Mouse (Mus musculus): ENCODE results near the gene Jmjd7. TPM values are rescaled to one million over a fixed set of nuclear protein-coding genes. Genes with fewer than 3 reads are reported as not detected.

Jmjd7 gene
- polyA plus RNA-seq, 1 experiment from 2014 or later, result 22.9 TPM

GRCm38 (mm10) chr2:120030380-120030779 lies 3.1 kb downstream of the Jmjd7 start:
- WGBS, result 68% methylated on average over 8 of the region's 8 CpGs
- H3K27ac ChIP-seq (ENCODE audit: low read length), result no peak overlapping the region
- H3K27me3 ChIP-seq (ENCODE audit: control insufficient read depth, insufficient read depth, low read depth, low read length), result no peaks in the 10 kb centered on the region
- H3K9ac ChIP-seq (ENCODE audit: low read length), result no peak overlapping the region
- peaks cover 34% of the 10 kb centered on the region for H3K4me1 ChIP-seq (replicated peaks; ENCODE audit: control insufficient read depth, insufficient read depth, low read length)
- H3K9me3 ChIP-seq (ENCODE audit: control insufficient read depth, low read length), result no peaks in the 10 kb centered on the region
- ATAC-seq (ENCODE audit: low read depth), result peak; percentile 19; the same call in 1 of the 2 replicates
- peaks cover 5% of the 10 kb centered on the region; the same call in 1 of the 2 replicates for H3K36me3 ChIP-seq (ENCODE audit: control insufficient read depth, insufficient read depth, low read length)
- no peak overlapping the region for H3K4me3 ChIP-seq (ENCODE audit: low read length)
- H3K4me2 ChIP-seq (ENCODE audit: low read depth, low read length), result no peak overlapping the region

GRCm38 (mm10) chr2:120032726-120033467 lies 5.6 kb downstream of the Jmjd7 start, which contains the start of gene Pla2g4b:
Gene Pla2g4b, plus strand, starts transcription at chr2:120033417.
- Histone ChIP-seq H3K4me3 (ENCODE audit: low read length) (no peak within 1 kb of the TSS), H3K27me3 (ENCODE audit: control insufficient read depth, insufficient read depth, low read depth, low read length) (no peaks in the 10 kb centered on the region), H3K9me3 (ENCODE audit: control insufficient read depth, low read length) (no peaks in the 10 kb centered on the region), H3K4me2 (ENCODE audit: low read depth, low read length) (no peak within 1 kb of the TSS), H3K27ac (ENCODE audit: low read length) (no peak within 1 kb of the TSS), H3K4me1 (replicated peaks; ENCODE audit: control insufficient read depth, insufficient read depth, low read length) (peaks cover 29% of the 10 kb centered on the region), H3K9ac (ENCODE audit: low read length) (no peak within 1 kb of the TSS), H3K36me3 (ENCODE audit: control insufficient read depth, insufficient read depth, low read length) (peaks cover 8% of the 10 kb centered on the region)
- 79% methylated on average over 12 of the region's 12 CpGs for WGBS
- no peak for ATAC-seq (ENCODE audit: low read depth)

GRCm38 (mm10) chr2:120033726-120034125 lies 6.4 kb downstream of the Jmjd7 start:
- no peaks in the 10 kb centered on the region for H3K9me3 ChIP-seq (ENCODE audit: control insufficient read depth, low read length)
- H3K36me3 ChIP-seq (ENCODE audit: control insufficient read depth, insufficient read depth, low read length), result peaks cover 8% of the 10 kb centered on the region
- H3K4me1 ChIP-seq (replicated peaks; ENCODE audit: control insufficient read depth, insufficient read depth, low read length), result peaks cover 22% of the 10 kb centered on the region
- H3K9ac ChIP-seq (ENCODE audit: low read length), result no peak overlapping the region
- H3K4me2 ChIP-seq (ENCODE audit: low read depth, low read length), result no peak overlapping the region
- no peak overlapping the region for H3K27ac ChIP-seq (ENCODE audit: low read length)
- ATAC-seq (ENCODE audit: low read depth), result no peak
- H3K4me3 ChIP-seq (ENCODE audit: low read length), result no peak overlapping the region
- WGBS, result 41% methylated on average over 5 of the region's 5 CpGs
- no peaks in the 10 kb centered on the region for H3K27me3 ChIP-seq (ENCODE audit: control insufficient read depth, insufficient read depth, low read depth, low read length)

DNA sequence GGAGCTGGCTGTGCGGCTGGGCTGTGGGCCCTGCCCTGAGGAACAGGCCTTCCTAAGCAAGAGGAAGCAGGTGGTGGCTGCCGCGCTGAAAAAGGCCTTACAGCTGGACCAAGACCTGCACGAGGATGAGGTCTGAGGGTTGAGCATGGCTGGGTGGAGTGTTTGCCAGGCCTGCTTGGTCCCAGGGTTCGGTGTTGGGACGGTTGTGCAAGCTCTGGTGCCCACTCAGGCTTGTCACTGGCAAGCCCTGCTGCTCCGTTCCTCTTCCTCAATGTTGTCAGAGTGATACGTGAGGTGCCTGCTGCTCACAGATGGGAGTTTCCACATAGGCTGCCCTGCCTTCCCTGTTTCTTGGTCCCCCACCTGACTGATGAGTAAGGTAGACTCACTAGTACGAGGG lies 10.5 kb downstream of the Jmjd7 start:
- H3K4me2 ChIP-seq (ENCODE audit: low read depth, low read length), result no peak overlapping the region
- no peak overlapping the region for H3K4me3 ChIP-seq (ENCODE audit: low read length)
- ATAC-seq (ENCODE audit: low read depth), result no peak
- H3K36me3 ChIP-seq (ENCODE audit: control insufficient read depth, insufficient read depth, low read length), result peaks cover 11% of the 10 kb centered on the region
- no peaks in the 10 kb centered on the region for H3K27me3 ChIP-seq (ENCODE audit: control insufficient read depth, insufficient read depth, low read depth, low read length)
- peaks cover 9% of the 10 kb centered on the region for H3K4me1 ChIP-seq (replicated peaks; ENCODE audit: control insufficient read depth, insufficient read depth, low read length)
- WGBS, result 87% methylated on average over 9 of the region's 9 CpGs
- H3K9ac ChIP-seq (ENCODE audit: low read length), result no peak overlapping the region
- no peak overlapping the region for H3K27ac ChIP-seq (ENCODE audit: low read length)
- H3K9me3 ChIP-seq (ENCODE audit: control insufficient read depth, low read length), result no peaks in the 10 kb centered on the region

- Histone ChIP-seq H3K36me3 (ENCODE audit: control insufficient read depth, insufficient read depth, low read length) (peaks cover 8% of the 10 kb centered on the region), H3K4me2 (ENCODE audit: low read depth, low read length) (no peak overlapping the region), H3K9ac (ENCODE audit: low read length) (no peak overlapping the region), H3K4me1 (replicated peaks; ENCODE audit: control insufficient read depth, insufficient read depth, low read length) (peaks cover 5% of the 10 kb centered on the region), H3K27me3 (ENCODE audit: control insufficient read depth, insufficient read depth, low read depth, low read length) (no peaks in the 10 kb centered on the region), H3K9me3 (ENCODE audit: control insufficient read depth, low read length) (no peaks in the 10 kb centered on the region), H3K4me3 (ENCODE audit: low read length) (no peak overlapping the region), H3K27ac (ENCODE audit: low read length) (no peak overlapping the region)
- 81% methylated on average over 5 of the region's 5 CpGs for WGBS
- no peak for ATAC-seq (ENCODE audit: low read depth)
Observed at GRCm38 (mm10) chr2:120040991-120041390, 13.7 kb downstream of the Jmjd7 start.

- peaks cover 5% of the 10 kb centered on the region; the same call in 1 of the 2 replicates for H3K36me3 ChIP-seq (ENCODE audit: control insufficient read depth, insufficient read depth, low read length)
- 44% methylated on average over 4 of the region's 4 CpGs for WGBS
- H3K9me3 ChIP-seq (ENCODE audit: control insufficient read depth, low read length), result no peaks in the 10 kb centered on the region
- H3K4me2 ChIP-seq (ENCODE audit: low read depth, low read length), result no peak overlapping the region
- no peak overlapping the region for H3K4me3 ChIP-seq (ENCODE audit: low read length)
- peaks cover 5% of the 10 kb centered on the region for H3K4me1 ChIP-seq (replicated peaks; ENCODE audit: control insufficient read depth, insufficient read depth, low read length)
- no peaks in the 10 kb centered on the region for H3K27me3 ChIP-seq (ENCODE audit: control insufficient read depth, insufficient read depth, low read depth, low read length)
- ATAC-seq (ENCODE audit: low read depth), result peak; percentile 86
- peak overlapping the region; percentile 78 for H3K27ac ChIP-seq (ENCODE audit: low read length)
- no peak overlapping the region for H3K9ac ChIP-seq (ENCODE audit: low read length)
Observed at GRCm38 (mm10) chr2:120044101-120044603, 16.9 kb downstream of the Jmjd7 start.

GRCm38 (mm10) chr2:120044676-120045075 lies 17.4 kb downstream of the Jmjd7 start:
- peaks cover 5% of the 10 kb centered on the region for H3K4me1 ChIP-seq (replicated peaks; ENCODE audit: control insufficient read depth, insufficient read depth, low read length)
- H3K9ac ChIP-seq (ENCODE audit: low read length), result no peak overlapping the region
- WGBS, result 65% methylated on average over 3 of the region's 3 CpGs
- no peaks in the 10 kb centered on the region for H3K27me3 ChIP-seq (ENCODE audit: control insufficient read depth, insufficient read depth, low read depth, low read length)
- H3K27ac ChIP-seq (ENCODE audit: low read length), result peak overlapping the region; percentile 78
- H3K9me3 ChIP-seq (ENCODE audit: control insufficient read depth, low read length), result no peaks in the 10 kb centered on the region
- no peak overlapping the region for H3K4me2 ChIP-seq (ENCODE audit: low read depth, low read length)
- peaks cover 5% of the 10 kb centered on the region; the same call in 1 of the 2 replicates for H3K36me3 ChIP-seq (ENCODE audit: control insufficient read depth, insufficient read depth, low read length)
- peak; percentile 19; the same call in 1 of the 2 replicates for ATAC-seq (ENCODE audit: low read depth)
- no peak overlapping the region for H3K4me3 ChIP-seq (ENCODE audit: low read length)

DNA sequence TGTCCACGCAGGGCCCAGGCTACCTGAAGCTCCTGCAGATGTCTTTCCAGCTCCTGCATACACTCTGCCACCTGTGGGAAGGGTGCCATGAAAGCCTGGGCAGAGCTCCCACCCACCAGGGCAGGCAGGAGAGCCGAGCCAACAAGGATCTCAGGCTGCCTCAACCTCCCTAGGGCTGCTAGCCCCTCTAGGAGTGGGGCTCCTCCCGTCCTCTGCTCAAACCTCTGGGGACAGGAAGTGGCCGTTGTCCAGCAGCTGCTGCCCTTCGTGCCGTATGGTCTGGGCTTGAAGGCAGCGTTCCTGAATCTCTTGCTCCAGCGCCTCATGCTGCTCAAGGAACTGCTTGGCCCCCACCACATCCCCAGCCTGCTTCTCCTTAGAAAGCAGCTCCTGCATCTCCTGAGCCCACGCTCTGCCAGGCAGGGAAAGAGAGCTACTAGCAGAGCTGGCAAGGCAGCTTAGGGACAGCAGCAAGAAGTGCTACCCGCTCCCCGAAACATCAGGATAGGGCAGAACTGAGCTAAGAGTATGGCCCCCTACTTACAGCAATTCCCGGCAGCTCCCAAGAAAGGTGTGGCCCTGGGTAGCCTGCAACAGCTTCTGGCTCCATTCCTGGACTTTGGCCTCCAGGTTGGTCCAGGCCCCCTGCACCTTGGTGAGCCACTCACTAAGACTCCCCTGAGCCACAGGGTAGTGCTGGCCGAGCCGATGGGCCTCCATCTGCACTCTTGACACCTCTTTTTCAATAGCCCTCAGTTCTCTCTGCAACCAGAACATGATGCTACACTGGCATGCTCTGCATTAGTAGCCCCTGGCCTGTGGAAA lies 19.4 kb downstream of the Jmjd7 start:
- no peak for ATAC-seq (ENCODE audit: low read depth)
- WGBS, result 54% methylated on average over 14 of the region's 14 CpGs

DNA sequence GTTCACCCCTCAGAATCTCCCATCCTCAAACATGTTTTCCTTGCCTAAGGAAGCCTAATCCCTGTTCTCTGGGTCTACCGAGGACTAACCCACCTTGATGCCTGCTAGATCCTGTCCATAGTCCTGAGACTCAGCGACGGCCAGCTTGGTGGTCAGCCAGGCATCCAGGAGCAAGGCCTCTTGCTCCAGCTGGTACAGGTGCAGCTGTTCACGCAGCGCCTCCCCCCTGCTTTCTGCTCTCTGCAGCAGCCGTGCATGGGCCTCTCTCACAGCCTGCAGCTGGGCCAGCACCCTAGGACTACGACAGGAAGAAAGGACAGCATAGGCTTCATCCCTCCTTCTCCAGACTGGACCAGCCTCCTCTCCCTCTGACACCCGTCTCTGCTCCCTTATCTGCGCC lies 20.9 kb downstream of the Jmjd7 start:
- WGBS, result 64% methylated on average over 9 of the region's 9 CpGs
- Histone ChIP-seq H3K27ac (ENCODE audit: low read length) (no peak overlapping the region), H3K27me3 (ENCODE audit: control insufficient read depth, insufficient read depth, low read depth, low read length) (no peaks in the 10 kb centered on the region), H3K36me3 (ENCODE audit: control insufficient read depth, insufficient read depth, low read length) (no peaks in the 10 kb centered on the region), H3K9me3 (ENCODE audit: control insufficient read depth, low read length) (no peaks in the 10 kb centered on the region), H3K4me2 (ENCODE audit: low read depth, low read length) (no peak overlapping the region), H3K9ac (ENCODE audit: low read length) (no peak overlapping the region), H3K4me3 (ENCODE audit: low read length) (no peak overlapping the region), H3K4me1 (replicated peaks; ENCODE audit: control insufficient read depth, insufficient read depth, low read length) (peaks cover 5% of the 10 kb centered on the region)
- no peak for ATAC-seq (ENCODE audit: low read depth)

More for the DNA sequence above, 19.4 kb downstream of the Jmjd7 start:
- Histone ChIP-seq H3K9me3 (ENCODE audit: control insufficient read depth, low read length) (no peaks in the 10 kb centered on the region), H3K36me3 (ENCODE audit: control insufficient read depth, insufficient read depth, low read length) (peaks cover 1% of the 10 kb centered on the region; the same call in 1 of the 2 replicates), H3K9ac (ENCODE audit: low read length) (peak overlapping the region; percentile 7; the same call in 1 of the 2 replicates), H3K4me1 (replicated peaks; ENCODE audit: control insufficient read depth, insufficient read depth, low read length) (peaks cover 5% of the 10 kb centered on the region), H3K4me2 (ENCODE audit: low read depth, low read length) (no peak overlapping the region), H3K4me3 (ENCODE audit: low read length) (no peak overlapping the region), H3K27me3 (ENCODE audit: control insufficient read depth, insufficient read depth, low read depth, low read length) (no peaks in the 10 kb centered on the region), H3K27ac (ENCODE audit: low read length) (no peak overlapping the region)

Data from lung, embryonic 16.5 days (tissue).